Mouse (Mus musculus): ENCODE results near the gene Pip4k2b. TPM values are rescaled to one million over a fixed set of nuclear protein-coding genes. Genes with fewer than 3 reads are reported as not detected.
"Not testable (repeated sequence)": the region's sequence is repeated elsewhere in the genome, so short reads cannot be mapped to it uniquely, and the experiment has no call there.

Pip4k2b gene
- polyA plus RNA-seq, 1 experiment from 2014 or later = 1.8 TPM

- Histone ChIP-seq H3K27me3 (ENCODE audit: insufficient read depth, poor library complexity, severe bottlenecking) (no peaks in the 10 kb centered on the region), H3K4me1 (replicated peaks) (peaks cover 10% of the 10 kb centered on the region; the same call in 1 of the 2 replicates), H3K9me3 (peaks cover 6% of the 10 kb centered on the region; the same call in 1 of the 2 replicates), H3K4me3 (no peak overlapping the region), H3K36me3 (peaks cover 100% of the 10 kb centered on the region), H3K27ac (no peak overlapping the region; the same call in 1 of the 2 replicates)
- WGBS = 85% methylated on average over 7 of the region's 7 CpGs
- no peak for DNase-seq (ENCODE audit: low spot score)
These were observed 20.8 kb downstream of the Pip4k2b start for GRCm38 (mm10) chr11:97723709-97724108.

DNA sequence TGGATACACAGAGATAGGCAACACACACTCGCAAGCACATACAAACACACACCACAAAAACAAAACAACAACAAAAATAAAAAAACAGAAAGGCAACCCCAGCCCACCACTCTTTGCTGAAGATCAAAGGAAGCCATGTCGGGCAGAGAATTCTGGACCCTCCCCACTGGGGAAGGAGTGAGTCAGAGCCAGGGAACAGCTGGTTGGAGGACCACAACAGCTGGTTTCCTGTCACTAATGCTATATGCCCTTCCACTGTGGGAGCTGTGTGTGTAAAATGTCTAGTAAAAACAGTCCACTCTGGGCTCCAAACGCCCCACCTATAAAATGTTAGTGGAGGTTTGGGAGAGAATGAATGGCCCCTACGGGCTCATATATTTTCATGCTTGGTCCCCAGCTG is 23.2 kb downstream of the Pip4k2b start:
- WGBS = 96% methylated on average over 4 of the region's 4 CpGs
- Histone ChIP-seq H3K9me3 (peaks cover 6% of the 10 kb centered on the region; the same call in 1 of the 2 replicates), H3K27ac (no peak overlapping the region), H3K27me3 (ENCODE audit: insufficient read depth, poor library complexity, severe bottlenecking) (no peaks in the 10 kb centered on the region), H3K4me3 (no peak overlapping the region), H3K4me1 (replicated peaks) (peaks cover 8% of the 10 kb centered on the region; the same call in 1 of the 2 replicates), H3K36me3 (peaks cover 98% of the 10 kb centered on the region)
- no peak for DNase-seq (ENCODE audit: low spot score)

- no peak for DNase-seq (ENCODE audit: low spot score)
- WGBS = 80% methylated on average over 4 of the region's 4 CpGs
- H3K27me3 ChIP-seq (ENCODE audit: insufficient read depth, poor library complexity, severe bottlenecking) = no peaks in the 10 kb centered on the region
- peaks cover 8% of the 10 kb centered on the region; the same call in 1 of the 2 replicates for H3K4me1 ChIP-seq (replicated peaks)
- H3K27ac ChIP-seq = no peak overlapping the region
- peaks cover 98% of the 10 kb centered on the region for H3K36me3 ChIP-seq
- no peak overlapping the region for H3K4me3 ChIP-seq
- peaks cover 6% of the 10 kb centered on the region; the same call in 1 of the 2 replicates for H3K9me3 ChIP-seq
These were observed 25.5 kb downstream of the Pip4k2b start for GRCm38 (mm10) chr11:97719041-97719440.

GRCm38 (mm10) chr11:97718281-97718860 is 26.1 kb downstream of the Pip4k2b start:
- 79% methylated on average over 15 of the region's 15 CpGs for WGBS
- Histone ChIP-seq H3K27ac (no peak overlapping the region), H3K4me3 (no peak overlapping the region), H3K9me3 (peaks cover 6% of the 10 kb centered on the region; the same call in 1 of the 2 replicates), H3K36me3 (peaks cover 98% of the 10 kb centered on the region), H3K4me1 (replicated peaks) (0 out of 2 replicates have a peak, but pooled peaks cover 2% of the 10 kb centered on the region), H3K27me3 (ENCODE audit: insufficient read depth, poor library complexity, severe bottlenecking) (no peaks in the 10 kb centered on the region)
- no peak for DNase-seq (ENCODE audit: low spot score)

GRCm38 (mm10) chr11:97717369-97718280 is 26.9 kb downstream of the Pip4k2b start:
- Histone ChIP-seq H3K9me3 (peaks cover 6% of the 10 kb centered on the region; the same call in 1 of the 2 replicates), H3K4me3 (no peak overlapping the region), H3K4me1 (replicated peaks) (0 out of 2 replicates have a peak, but pooled peaks cover under 1% of the 10 kb centered on the region), H3K36me3 (peaks cover 98% of the 10 kb centered on the region), H3K27me3 (ENCODE audit: insufficient read depth, poor library complexity, severe bottlenecking) (no peaks in the 10 kb centered on the region), H3K27ac (no peak overlapping the region)
- WGBS = 89% methylated on average over 26 of the region's 26 CpGs
- no peak for DNase-seq (ENCODE audit: low spot score)

DNA sequence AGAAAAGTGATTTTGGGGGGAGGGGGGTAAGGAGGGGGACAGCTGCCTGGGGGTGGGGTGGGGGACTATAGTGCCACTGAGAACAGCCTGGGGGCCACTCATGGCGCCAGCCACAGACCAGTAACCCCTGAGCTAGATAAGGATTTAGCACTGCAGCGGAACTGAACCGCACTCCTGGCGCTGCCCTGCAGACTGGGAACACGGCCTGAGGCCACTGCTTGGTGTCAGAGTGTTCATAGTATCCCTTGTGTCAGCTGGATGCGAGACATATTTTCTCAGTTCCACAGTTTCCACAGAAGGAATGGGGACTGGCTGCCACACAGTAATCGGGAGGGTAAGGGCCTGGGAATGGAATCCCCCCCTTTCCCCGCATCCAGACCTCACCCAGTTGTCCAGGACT is 28.5 kb downstream of the Pip4k2b start:
- H3K27ac ChIP-seq = no peak overlapping the region
- no peak for DNase-seq (ENCODE audit: low spot score)
- H3K4me3 ChIP-seq = no peak overlapping the region
- H3K9me3 ChIP-seq = no peaks in the 10 kb centered on the region
- H3K36me3 ChIP-seq = peaks cover 98% of the 10 kb centered on the region
- 87% methylated on average over 8 of the region's 8 CpGs for whole genome bisulfite sequencing
- H3K27me3 ChIP-seq (ENCODE audit: insufficient read depth, poor library complexity, severe bottlenecking) = no peaks in the 10 kb centered on the region
- no peaks in the 10 kb centered on the region for H3K4me1 ChIP-seq (replicated peaks)

- no peak for DNase-seq (ENCODE audit: low spot score)
- WGBS = 93% methylated on average over 14 of the region's 14 CpGs
- Histone ChIP-seq H3K9me3 (no peaks in the 10 kb centered on the region), H3K36me3 (peaks cover 93% of the 10 kb centered on the region), H3K4me3 (no peak overlapping the region), H3K4me1 (replicated peaks) (no peaks in the 10 kb centered on the region), H3K27ac (no peak overlapping the region), H3K27me3 (ENCODE audit: insufficient read depth, poor library complexity, severe bottlenecking) (no peaks in the 10 kb centered on the region)
These were observed 29.4 kb downstream of the Pip4k2b start for GRCm38 (mm10) chr11:97714784-97715760.

- Histone ChIP-seq H3K9me3 (no peaks in the 10 kb centered on the region), H3K36me3 (peaks cover 87% of the 10 kb centered on the region), H3K4me3 (no peak overlapping the region), H3K4me1 (replicated peaks) (no peaks in the 10 kb centered on the region), H3K27me3 (ENCODE audit: insufficient read depth, poor library complexity, severe bottlenecking) (no peaks in the 10 kb centered on the region), H3K27ac (no peak overlapping the region)
- 97% methylated on average over 3 of the region's 3 CpGs for WGBS
- no peak for DNase-seq (ENCODE audit: low spot score)
These were observed 30.1 kb downstream of the Pip4k2b start for GRCm38 (mm10) chr11:97714356-97714755.

DNA sequence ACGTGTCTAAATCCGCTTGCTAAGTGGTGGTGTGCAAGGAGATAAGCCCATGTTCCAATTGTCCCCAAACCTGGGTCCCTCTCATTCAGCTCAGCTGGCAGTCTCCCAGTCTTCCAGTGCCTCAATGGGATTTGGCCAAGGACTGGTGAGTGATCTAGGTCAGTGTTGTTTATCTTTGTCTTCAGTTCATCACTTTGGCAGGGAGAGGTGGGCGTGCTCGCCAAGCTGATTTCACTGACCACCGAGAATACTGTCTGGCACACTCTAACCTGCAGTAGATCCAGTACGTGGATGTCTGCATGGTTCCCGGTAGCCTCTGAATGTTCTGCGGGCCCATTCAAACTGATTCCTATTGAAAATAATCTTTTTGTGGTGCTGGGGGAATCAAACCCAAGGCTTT is 30.6 kb downstream of the Pip4k2b start:
- WGBS = 93% methylated on average over 8 of the region's 8 CpGs
- H3K9me3 ChIP-seq = no peaks in the 10 kb centered on the region
- no peak overlapping the region for H3K27ac ChIP-seq
- no peak overlapping the region for H3K4me3 ChIP-seq
- peaks cover 87% of the 10 kb centered on the region for H3K36me3 ChIP-seq
- no peaks in the 10 kb centered on the region for H3K4me1 ChIP-seq (replicated peaks)
- no peak for DNase-seq (ENCODE audit: low spot score)
- H3K27me3 ChIP-seq (ENCODE audit: insufficient read depth, poor library complexity, severe bottlenecking) = no peaks in the 10 kb centered on the region

GRCm38 (mm10) chr11:97712286-97712685 is 32.2 kb downstream of the Pip4k2b start:
- H3K36me3 ChIP-seq = peaks cover 87% of the 10 kb centered on the region
- 94% methylated on average over 15 of the region's 15 CpGs for WGBS
- H3K4me1 ChIP-seq (replicated peaks) = no peaks in the 10 kb centered on the region
- no peak overlapping the region for H3K4me3 ChIP-seq
- no peaks in the 10 kb centered on the region for H3K9me3 ChIP-seq
- no peaks in the 10 kb centered on the region for H3K27me3 ChIP-seq (ENCODE audit: insufficient read depth, poor library complexity, severe bottlenecking)
- no peak for DNase-seq (ENCODE audit: low spot score)
- no peak overlapping the region for H3K27ac ChIP-seq

- WGBS = 88% methylated on average over 13 of the region's 13 CpGs
- Histone ChIP-seq H3K27ac (no peak overlapping the region), H3K4me1 (replicated peaks) (no peaks in the 10 kb centered on the region), H3K36me3 (peaks cover 89% of the 10 kb centered on the region), H3K9me3 (no peaks in the 10 kb centered on the region), H3K4me3 (no peak overlapping the region), H3K27me3 (ENCODE audit: insufficient read depth, poor library complexity, severe bottlenecking) (no peaks in the 10 kb centered on the region)
- no peak for DNase-seq (ENCODE audit: low spot score)
These were observed 33.2 kb downstream of the Pip4k2b start for GRCm38 (mm10) chr11:97711200-97711900.

- H3K27me3 ChIP-seq (ENCODE audit: insufficient read depth, poor library complexity, severe bottlenecking); H3K4me3 ChIP-seq; DNase-seq (ENCODE audit: low spot score); H3K9me3 ChIP-seq; H3K4me1 ChIP-seq (replicated peaks); H3K27ac ChIP-seq: not testable (repeated sequence)
- 84% methylated on average over 2 of the region's 2 CpGs for WGBS
- H3K36me3 ChIP-seq = peaks cover 88% of the 10 kb centered on the region
These were observed 34.4 kb downstream of the Pip4k2b start for GRCm38 (mm10) chr11:97710067-97710466.

Measured in hindbrain, embryonic 10.5 days (tissue).